Mouse (Mus musculus): ENCODE measurements around the gene Tank.
A peak's percentile ranks its signal among the peaks of the same experiment; 100 is the strongest.

Tank gene

DNA sequence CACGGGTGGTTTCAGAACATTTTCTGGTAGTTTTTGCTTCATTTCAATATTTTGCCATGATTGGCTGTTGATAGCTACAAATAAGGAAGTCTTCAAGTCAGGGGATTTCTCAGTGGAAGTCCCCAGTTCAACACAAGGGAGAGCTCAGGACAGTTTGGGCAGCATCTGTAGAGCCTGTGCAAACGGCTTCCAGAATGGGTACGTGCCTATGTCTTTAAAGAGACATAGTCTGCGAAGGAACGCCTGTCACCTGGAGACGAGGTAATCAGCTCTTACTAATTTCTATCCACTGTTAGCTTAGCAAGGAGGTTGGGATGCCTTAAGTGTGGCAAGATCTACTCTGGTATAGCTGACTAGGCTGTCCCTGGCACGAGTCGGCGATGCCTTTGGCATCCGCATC is at the start of gene Tank:
TSS of gene Tank (plus strand) at position 153 of the 400 bp plus-strand sequence.
- DNase-seq, result no peak

- DNase-seq, result no peak
These were observed 46.1 kb upstream of the Tank start for GRCm38 (mm10) chr2:61532326-61532725.

GRCm38 (mm10) chr2:61533131-61533530 is 45.3 kb upstream of the Tank start:
- DNase-seq, result no peak

DNA sequence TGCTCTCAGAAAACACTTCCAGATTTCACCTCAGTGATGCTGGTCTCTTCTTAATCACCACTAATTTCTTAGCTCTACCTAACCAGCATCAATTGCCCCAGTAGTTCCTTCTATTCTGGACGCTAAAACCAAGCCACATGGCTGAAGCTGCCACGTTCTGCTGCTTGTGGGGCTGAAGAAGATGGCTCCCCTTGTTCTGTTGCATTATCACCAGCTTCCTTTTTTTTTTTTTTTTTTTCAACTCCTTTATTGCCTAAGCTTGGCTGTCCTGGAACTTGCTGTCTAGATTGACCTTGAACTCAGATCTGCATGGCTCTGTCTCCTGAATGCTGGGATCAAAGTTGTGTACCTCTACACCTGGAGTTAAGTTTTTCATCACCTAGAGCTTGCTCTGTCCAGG is 41.5 kb upstream of the Tank start:
- DNase-seq, result no peak

GRCm38 (mm10) chr2:61539378-61539777 is 39.0 kb upstream of the Tank start:
- no peak for DNase-seq

DNA sequence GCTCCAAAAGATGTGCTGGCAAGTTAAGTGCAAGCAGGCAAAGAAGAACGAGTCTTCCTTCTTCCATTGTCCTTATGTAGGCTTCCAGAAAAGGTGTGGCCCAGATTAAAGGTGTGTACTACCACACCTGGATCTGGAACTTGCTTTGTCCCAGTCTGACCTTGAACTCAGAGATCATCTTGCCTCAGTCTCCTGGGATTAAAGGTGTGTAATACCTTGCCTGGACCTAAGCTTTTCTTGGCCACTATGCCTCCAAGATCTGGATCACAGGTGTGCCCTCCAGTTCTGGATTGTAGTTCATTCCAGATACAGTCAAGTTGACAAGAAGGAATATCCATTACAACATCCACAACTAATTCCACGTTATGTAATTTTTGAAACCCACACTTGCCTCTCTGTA is 36.0 kb upstream of the Tank start:
- DNase-seq, result no peak

- DNase-seq, result no peak
These were observed 32.7 kb upstream of the Tank start for GRCm38 (mm10) chr2:61545666-61546065.

DNA sequence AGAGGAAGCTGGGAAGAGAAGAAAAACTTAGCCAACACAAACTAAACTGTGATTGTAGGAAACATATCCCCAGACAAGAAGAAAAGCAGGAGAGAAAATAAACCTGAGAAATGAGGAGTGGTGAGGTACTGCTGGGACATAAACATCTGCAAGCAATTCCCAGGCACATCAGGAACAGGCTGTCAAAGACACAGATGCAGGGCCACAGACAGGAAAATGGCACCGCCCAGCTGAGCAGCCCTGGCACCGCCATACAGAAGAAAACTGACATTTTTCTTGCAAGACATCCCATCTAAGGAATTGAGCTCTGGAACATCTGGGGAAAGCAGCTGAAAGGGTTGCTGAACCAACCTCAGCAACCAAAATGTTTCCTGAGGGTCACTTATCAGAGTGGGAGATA is 30.4 kb upstream of the Tank start:
- DNase-seq, result no peak

GRCm38 (mm10) chr2:61551680-61552079 is 26.7 kb upstream of the Tank start:
- DNase-seq, result no peak

DNA sequence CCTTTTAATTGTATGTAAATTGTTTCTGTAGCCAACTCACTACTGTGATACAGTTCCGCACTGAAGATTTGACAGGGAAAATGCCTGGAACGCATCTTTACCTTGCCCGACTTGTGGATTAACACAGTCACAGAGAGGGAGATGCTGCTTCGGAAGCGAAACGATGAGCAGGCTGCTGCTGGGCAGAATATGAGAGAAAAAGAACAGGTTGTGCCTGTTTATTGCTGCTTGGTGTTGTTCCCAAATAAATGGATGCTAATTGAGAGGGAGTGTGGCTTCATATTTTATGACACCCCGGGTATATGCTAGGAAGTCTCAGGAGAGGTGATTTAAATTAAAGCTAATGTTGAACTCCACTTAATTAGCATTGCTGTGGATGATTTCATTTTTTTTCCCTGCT is 23.0 kb upstream of the Tank start:
- DNase-seq, result no peak

GRCm38 (mm10) chr2:61555825-61556224 is 22.6 kb upstream of the Tank start:
- no peak for DNase-seq

DNA sequence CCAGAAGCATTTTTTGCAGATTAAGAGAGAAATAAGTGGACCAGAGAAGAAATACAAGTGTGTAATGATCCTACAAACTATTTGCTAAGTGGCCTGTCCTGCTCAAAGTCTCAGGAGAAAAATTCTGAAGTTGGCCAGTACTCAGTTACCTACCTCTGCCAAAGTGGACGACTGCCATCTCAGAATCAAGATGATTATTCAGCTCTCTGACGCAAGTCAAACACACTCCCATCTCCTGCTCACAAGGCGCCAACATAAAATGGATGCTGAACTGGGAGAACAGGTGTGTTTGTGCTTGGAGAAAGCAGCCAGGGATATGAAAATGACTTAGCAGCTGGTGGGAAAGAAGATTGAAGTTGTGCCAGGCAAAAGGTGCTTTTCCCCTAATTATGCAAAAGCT is 21.7 kb upstream of the Tank start:
- DNase-seq, result no peak

DNA sequence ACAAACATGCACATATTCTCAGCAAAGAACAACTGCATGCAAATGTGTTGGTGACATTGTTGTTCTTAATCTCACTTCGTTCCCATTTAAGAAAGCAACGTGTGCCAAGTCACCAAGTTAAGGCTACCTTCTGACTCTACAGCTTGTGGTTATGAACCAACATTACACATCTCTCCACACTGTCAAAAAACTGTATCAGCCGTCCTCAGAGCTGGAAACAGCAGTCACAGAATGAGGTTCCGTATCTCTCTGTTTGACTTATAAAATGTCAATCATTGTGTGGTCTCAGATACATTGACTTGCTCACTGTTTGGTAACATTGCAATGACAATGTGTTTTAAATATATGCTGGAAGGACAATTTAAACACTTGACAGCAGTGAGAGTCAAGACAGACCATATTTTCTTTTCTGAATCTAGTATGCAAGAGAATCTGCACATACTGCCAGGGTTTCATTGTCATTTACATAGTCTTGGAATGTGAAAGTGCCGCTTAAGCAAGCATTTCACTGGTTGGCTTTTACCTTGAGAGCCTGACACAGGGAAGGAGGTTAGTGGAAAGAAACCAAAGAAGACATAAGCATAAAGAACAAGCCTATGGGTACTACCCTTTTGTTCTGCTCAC is 20.4 kb upstream of the Tank start:
- DNase-seq, result no peak

DNA sequence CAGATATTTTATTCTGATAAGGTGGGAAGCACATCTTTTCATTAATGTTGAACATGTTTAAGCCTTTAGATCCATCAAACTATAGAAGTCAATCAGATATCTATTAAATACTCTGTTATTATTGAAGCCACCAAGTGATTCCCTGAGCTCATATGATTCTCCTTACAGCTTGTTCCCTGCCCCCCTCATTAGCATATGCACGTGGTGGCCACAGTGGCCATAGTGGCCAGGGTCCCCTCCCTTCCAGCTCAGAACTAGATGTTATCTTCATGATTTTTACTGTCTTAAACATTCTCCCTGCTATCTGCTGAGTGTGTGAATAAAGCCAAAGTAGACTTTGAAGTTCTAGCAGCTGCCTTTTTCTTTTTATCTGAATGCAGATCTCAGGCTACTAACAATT is 17.3 kb upstream of the Tank start:
- DNase-seq, result no peak

DNA sequence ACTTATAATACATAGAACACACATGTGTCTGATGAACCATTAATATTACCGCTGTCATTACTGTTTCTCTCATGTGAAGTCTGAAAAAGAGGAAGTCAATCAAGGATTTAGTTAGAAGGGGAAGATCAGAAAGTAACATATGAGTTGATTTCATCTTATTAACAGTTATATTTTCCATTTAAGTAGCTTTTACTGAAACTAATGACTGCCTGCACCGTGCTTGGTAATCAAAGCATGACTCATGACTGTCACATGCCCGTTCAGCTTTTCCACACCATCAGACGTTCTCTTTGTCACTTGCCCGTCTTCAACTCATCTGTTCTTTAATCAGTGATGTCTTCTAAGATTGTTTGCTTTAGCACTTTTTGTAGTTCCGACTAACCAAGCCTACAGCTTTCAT is 15.2 kb upstream of the Tank start:
- DNase-seq, result no peak

DNA sequence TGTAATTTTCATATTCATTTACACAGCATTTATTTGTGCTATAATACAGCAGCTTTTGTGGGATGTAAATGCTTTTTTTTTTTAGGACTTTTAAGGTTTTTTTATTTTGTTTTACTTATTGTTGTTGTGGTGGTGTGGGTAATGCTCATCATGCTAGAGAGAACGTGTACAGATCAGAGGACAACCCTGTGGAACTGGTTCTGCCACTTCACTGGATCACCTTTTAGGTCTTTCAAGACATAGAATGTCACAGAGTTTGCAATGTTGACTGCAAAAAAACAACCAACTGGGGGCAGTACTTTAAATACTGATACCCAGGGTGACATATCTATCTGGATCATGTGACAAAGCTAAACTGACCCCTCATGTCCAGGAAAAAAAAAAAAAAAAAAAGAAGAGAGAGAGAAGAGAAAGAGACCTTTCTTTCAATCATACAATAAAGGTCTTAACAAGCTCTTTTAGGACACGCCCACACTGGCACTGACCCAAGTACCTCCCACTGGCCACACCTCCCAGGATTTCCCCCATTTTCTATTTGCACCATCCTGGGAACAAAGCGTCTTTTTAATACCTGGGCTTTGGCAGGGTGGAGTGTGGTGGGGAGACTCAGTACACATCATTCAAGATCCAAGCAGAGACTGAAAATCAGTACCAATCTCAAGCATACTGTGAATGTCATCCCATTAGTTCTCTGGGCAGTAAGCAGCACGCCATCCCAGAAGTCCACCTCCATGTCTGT is 11.2 kb upstream of the Tank start:
- DNase-seq, result peak; percentile 6

GRCm38 (mm10) chr2:61569181-61569580 is 9.2 kb upstream of the Tank start:
- no peak for DNase-seq

DNA sequence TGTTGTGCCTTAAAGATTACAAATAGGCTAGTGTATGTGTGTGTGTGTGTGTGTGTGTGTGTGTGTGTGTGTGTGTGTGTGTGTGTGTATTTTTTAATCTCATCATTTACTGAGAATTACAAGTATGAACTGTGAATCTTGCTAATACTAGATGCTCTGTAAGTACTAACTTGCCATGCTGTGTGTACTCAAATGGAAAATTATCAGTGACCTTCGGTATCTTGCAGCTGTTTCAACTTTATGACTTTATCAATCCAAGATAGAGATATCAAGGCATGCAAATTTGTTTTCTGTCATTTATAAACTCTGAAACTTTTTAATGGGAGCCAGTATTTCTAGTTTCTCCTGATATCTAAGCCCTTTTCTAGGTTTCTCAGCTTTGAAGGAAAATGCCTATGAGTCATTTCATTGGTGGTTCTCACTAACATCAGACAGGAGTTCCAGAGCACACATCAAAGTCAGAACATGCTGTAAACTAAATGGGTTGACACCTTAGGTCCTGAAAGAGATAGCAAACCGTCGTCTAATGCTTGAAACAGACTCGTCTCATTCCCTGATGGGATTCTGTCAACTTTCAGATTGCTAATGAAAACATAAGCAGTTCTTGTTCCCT is 6.9 kb upstream of the Tank start:
- no peak for DNase-seq

- DNase-seq, result no peak
These were observed 1.9 kb upstream of the Tank start for GRCm38 (mm10) chr2:61576497-61576896.

- no peak for DNase-seq
These were observed 1.3 kb upstream of the Tank start for GRCm38 (mm10) chr2:61576928-61577695.

GRCm38 (mm10) chr2:61577696-61578062 is 706 bp upstream of the Tank start:
- DNase-seq, result peak; percentile 10

DNA sequence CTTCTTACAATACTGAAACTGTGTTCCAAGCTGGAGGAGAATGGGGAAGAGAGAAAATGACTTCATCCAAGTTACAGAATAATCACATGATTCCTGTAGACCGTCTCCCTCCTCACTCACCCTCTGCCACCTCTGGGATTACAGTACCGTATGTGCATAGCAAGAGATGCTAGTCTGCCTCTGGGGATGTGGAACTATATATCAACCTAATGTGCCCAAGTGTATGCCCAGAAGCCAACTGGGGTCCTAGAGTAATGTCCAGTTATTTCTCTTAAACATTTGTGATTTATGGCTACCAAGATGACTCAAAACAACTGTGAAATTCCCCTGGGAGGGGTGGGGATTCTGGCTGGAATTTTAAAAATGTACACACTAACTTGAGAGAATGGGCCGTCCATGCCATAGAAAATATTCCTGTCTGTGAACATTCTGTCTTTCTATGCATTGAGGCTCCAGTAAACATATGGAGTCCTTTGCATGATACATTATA is 1.2 kb downstream of the Tank start:
- DNase-seq, result no peak

DNA sequence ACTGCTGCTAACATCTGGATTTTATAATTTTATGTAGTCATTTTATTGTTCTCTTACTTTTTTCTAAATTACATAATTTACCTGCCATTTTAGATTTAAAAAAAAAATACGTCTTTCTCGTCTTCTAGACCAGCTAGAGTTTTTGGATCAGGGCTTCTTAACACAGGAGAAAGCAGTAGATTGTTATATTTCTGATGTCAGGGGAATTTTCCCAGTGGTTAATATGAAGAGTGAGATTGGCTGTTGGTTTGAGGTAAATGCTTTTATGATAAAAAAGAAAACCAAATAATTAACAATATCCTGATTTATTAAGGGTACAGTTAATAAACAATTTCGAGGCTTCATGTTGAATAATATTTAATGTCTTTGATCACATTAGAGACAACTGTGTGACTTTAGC is 1.7 kb downstream of the Tank start:
- no peak for DNase-seq

Measured in thymus, postnatal 14 days (tissue).